Mouse (Mus musculus) cerebellum, adult 18-20 months (tissue): ENCODE measurements at regions not wholly inside any gene's neighbourhood (a gene's known extent, or its start where the extent isn't known, plus 50 kb on each side); places are given as distances from the start of the nearest gene placed in this dataset.
A peak's percentile ranks its signal among the peaks of the same experiment; 100 is the strongest.
"Not testable (repeated sequence)": the region's sequence is repeated elsewhere in the genome, so short reads cannot be mapped to it uniquely, and the experiment has no call there.

Experiments
- DNase-seq, 2 experiments: peaks; one replicate each; pipeline ENCODE4 v3.0.0; 2021

DNA sequence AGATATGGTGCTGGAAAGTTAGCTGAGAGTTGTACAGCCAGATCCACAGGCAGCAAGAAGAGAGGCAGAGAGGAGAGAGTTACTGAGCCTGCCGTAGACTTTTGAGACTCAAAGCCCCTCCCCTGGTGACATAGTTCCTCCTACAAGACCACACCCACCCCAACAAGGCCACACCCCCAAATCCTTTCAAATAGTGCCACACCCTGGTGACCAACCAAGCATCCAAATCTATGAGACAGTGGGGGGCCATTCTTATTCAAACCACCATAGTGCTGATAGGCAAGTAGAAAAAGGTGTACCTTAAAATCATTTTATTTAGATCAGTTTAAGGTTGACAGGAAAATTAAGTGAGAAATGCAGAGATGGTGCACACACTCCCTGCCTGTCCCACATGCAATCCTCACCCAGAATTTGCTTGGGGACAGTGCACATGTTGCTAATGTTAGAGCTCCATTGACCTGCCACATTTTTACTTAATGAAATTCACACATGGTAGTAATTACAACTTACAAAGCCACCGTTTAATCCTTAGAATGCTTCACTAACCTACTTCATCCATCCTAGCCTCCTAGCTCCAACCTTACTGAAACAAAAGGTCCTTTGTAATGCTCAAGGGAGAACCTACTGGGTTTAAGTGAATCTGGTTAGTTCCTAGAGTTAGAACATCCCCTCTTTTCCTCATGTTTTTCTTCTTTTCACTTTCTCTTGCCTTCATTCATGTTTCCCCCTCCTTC lies 86.5 kb downstream of the Phlda1 start:
- no peak for DNase-seq

DNA sequence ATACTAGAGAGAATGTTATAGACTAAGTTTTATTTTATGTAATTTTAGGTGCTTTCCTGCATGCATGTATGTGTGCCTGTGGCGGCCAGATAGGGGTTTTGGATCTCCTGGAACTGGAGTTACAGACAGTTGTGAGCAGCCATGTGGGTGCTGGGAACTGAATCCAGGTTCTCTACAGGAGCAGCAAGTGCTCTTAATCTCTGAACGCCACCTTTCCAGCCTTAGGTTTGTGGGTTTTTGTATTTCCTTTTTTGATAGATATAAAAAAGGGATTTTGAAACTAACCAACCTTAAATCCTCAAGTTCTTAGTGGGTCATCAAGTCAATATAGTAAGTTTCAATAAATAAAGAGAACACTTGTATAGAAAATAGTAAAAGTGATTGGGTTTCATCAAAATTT lies 87.2 kb downstream of the Phlda1 start:
- DNase-seq, result no peak

DNA sequence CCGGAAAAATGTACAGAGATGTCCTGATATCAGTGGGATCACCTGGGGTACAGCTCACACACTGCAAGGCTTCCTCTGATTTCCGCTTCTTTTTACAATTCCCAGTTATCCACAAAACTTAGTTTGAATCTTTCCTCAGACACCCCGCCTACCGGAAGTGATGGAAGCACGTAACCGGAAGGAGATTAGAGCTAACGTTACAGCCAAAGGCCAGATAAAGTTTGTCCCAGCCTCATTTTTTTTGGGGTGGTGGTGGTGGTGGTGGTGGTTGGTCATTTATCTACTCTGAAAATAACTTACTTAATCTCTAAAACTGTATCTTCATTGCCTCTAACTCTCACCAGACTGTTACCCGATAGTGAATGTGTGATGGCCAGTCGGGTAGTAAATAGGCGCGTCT lies 88.1 kb downstream of the Phlda1 start:
- DNase-seq, result no peak

DNA sequence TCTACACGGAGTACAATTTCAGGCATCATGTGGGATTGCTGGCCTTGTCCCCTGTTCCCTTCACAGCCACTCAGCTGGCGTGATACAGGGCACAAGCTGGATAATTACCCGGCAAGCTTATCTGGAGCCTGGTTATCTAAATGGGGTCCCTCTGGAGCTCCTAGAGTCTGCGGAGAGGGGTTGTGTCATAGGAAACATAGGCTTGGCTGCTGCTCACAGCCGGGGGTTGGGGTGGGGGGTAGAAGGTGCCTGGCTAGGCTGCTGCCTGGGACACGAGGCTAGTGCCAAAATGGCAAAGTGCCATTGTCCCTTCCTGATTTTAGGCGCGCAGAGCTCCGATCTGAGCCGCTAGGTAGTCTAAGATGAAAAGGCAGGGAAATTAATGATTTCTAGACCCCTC lies 88.6 kb downstream of the Phlda1 start:
- no peak for DNase-seq

DNA sequence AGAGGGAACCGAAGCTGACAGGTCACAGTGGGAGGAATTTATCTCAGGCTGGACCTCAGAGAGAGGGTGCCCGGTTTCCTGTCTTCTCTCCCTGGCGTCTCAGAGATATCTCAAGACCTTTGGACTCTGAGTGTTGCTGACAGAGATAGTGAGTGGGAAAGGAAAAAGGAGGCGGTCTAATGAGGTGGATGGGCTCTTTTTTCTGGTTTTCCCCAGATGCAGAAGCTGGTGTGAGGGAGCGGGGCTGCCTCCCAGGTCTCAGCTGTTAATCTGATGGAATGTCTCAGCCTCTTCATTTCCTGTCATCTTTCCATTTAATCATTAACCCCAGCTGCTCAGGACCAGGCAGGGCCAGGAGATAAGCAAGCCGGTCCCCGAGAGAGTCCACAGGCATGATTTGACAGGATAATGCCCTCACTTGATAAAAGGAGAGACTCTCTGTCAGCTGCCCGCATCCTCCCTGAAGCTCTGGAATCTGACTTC lies 89.5 kb downstream of the Phlda1 start:
- DNase-seq, result no peak

DNA sequence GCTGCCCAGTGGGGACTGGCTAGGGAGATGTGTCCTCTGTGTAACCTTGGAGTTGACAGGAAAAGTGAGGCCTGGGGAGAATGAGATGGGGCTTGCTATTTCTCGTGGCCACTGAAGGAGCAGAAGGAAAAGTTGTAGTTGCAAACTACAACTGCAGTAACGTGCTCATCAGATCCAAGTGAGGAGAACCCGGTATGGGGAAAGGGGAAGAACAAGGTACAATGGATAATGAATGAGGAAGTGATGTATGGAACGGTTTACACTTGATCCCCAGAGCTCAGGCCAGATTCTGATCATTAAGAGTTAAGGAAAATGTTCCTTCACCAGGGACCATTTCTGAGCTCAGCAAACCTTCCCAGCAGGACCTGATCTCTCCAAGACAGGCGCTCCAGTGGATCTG lies 92.6 kb downstream of the Phlda1 start:
- no peak for DNase-seq

DNA sequence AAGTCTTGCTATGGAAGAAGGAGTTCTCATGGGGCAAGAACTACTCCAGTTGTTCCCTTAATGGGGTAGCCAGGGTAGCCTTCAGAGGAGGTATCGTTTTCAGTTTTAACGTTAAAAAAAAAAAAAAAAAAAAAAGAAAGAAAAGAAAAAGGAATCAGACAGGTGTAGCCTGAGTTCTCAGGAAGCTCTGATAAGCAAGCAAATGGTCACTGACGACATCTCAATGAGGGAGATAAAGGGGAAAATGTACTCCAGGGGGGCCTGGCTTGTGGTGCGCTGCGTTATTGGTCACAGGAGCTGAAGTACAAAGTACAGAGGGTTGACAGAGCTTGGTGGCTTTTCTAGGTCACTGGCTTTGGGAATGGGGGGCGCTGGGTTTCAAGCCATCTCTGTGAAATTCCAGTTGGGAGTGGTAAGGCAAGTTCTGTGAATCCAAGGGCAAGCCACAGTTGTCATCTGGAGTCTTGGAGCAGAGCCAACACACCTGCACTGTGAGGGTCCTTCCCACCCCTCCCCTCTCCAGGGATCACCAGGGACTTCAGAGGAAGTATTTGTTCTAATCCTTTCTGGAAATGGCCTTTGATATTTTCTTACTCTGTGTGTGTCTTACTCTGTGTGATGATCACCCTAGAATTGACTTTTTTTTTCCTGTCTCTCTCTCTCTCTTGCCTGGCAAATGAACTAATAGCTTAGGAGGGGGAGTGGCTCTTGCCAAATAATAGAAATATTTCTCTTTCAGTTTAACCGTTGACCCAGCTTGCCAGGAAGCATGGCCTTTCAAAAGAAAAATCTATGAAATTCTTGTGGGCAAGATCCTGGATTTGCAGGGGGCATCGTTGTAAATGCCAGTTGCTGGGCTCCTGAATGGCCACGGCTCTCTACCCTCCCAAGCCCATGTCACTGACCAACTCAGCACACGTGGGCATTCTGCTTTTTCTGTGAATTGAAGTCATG lies 93.5 kb downstream of the Phlda1 start:
- no peak for DNase-seq

DNA sequence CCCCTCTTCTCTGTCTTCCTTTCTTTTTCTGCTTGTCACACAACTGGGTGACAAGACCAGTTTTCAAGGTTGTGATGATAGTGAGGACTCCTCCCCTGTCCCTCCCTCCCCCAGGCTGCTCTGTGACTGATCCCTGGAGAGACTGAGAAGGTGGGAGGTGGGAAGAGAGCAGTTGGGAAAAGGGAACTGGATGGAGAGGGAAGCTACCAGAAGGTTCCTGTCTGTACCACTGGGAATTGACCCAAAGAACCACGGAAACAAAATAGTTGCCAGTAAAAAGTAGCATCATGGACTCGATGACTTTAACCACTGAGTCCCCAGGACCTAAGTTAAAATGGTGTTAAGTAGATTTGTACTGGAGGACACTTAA lies 94.2 kb downstream of the Phlda1 start:
- no peak for DNase-seq

DNA sequence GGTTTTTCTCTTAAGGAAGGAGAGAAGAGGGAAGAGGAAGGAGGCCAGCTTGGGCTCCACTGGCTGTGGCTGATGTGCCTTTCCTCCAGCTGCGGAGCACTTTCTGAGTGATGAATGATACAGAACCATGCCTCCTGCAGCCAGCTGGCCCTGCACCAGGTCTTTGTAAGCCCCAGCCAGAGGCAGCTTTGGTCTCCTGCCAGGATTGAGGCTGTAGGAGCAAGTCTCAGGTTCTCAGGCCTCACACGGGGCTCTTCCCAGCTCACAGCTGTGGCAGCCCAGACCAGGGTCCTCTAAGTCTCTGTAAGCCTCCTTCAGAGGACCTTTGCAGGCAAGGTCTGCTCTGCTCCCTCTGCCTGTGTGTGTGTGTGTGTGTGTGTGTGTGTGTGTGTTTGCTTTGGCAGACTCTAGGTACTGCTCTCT lies 94.6 kb downstream of the Phlda1 start:
- DNase-seq, result peak; percentile 12 to 19

DNA sequence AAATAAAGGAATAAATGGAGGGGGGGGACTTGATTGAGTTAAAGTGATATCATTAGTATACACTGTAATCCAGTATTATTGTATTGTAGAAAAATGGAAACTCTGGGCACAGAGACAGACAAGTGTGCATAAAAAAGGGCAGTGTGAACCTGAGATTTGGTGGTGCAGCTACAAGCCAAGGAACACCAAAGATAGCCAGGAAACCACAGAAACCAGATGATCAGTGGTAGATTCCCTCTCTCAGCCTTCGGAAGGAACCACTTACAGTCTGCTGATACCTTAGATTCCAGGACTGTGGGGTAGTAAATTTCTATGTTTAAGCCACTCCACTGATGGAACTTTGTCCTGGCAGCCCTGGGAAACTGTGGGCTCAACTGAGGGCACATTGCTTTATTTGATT lies 97.1 kb downstream of the Phlda1 start:
- DNase-seq, result no peak

DNA sequence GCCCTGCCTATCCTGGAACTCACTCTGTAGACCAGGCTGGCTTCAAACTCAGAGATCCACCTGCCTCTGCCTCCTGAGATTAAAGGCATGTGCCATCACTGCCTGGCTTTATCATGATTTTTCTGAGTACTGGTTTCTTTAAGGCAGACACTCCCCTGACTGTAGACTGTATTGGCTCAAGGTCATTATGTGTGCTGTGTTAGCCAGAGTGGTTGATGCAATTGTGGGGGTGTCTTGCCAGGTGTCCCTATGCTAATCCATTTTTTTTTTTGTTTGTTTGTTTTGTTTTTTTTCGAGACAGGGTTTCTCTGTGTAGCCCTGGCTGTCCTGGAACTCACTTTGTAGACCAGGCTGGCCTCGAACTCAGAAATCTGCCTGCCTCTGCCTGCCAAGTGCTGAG lies 101.3 kb downstream of the Phlda1 start:
- not testable (repeated sequence) for DNase-seq

DNA sequence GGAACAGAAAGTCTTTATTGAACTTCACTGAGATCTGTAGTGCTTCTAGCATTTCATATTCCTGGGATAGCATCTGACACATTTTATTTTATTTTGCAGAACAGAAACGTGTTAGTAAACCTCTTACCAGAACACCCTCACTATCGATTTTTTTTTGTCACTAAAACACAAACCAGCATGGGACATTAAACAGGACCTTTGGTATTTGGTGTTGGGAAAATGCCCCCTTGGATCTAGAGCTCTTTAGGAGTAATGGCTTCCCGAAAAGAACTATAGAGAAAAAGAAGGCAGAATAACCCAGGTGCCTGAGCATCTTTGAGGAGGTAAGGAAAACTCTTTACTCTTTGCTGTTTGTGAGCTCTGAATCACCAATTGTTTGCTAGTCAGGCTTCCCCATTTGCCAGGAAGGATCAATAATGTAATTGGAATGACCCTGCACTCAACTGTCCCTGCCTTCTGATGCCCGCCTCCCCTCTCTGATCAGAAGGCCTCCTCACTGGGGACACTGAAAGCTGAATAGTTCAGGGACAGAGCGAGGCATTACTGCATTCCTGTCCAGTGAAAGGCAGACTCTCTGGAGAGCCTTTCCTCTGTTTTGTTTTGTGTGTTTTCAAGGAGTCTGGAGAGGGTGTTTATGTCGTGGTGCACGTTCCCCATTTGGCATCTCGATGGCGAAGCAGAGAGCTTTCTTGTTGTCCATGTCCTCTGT lies 102.5 kb downstream of the Phlda1 start:
- DNase-seq, result no peak

DNA sequence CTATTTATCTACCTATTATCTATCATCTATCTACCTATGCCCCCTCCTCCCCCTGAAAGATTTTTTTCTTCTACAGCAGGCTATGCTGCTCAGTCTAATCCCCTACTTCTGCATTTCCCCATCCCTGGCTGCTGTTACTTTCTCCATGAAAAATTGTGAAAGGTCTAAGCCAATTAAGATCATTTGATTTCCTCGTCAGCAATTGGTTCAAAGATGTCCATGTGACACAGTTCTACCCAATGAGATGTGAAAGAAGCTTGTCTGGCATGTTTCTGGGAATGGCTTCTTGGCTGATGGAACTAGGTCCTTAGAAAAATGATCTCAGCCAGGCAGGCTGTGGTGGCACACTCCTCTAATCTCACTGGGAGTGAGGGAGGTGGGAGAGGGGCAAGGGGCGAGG lies 103.8 kb downstream of the Phlda1 start:
- no peak for DNase-seq

DNA sequence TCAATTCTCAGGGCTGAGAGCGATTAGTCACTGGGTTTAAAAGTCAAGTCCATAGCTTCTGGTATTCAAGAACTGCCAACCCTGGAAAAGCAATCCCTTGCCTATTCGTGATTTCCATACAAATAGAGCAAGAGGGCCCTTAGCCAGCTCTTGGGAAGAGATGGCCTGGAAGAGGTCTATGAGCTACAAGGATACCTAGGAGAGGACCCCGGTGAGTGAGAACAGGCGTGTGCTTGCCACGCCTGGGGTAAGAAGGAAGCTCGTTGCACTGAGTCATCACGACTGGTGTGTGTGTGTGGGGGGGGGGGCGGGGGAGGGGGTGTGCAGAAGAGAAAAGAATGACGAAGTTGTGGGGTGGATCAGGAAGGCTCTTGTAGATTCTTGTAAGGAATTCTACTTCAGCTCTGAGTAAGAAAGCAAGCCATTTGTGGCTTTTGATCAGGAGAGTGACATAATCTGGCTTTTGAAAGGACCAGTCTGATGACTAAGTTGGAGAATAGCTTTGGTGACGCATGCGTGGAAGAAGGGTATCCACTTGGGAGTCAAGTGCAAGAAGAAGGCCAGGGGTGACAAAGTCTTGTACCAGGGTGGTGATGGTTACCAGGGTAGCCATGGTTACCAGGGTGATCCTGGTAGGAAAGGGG lies 113.7 kb downstream of the Phlda1 start:
- no peak for DNase-seq

DNA sequence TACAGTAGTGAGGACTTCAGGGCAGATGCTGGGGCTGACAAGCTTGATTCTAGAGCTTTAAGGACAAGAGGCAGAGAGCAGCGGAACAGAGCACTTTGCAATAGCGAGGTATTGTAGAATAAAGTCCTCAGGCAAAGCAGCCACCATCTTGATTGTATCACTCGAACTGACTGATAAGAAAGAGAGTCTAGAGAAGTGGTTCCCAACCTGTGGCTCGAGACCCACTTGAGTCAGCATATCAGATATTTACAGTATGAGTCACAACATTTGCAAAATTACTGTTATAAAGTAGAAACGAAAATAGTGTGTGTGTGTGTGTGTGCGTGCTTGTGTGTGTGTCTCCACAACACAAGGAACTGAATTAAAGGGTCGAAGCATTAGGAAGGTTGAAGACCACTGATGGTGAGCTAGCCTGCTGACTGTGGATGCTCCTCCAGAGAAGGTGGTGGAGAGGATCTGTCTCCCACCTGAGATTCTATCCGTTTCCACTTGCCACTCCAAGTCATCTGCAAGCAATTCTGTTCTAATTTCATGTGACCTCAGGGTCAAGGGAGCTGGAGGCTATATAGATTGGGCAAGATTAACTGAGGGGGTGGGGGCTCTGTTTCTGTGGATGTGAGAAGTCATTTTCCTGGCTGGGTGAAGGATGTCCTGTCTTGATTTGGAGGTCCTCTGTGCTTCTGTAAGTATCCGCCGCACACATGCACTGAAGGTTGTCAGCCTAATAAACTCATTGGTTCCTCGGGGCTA lies 115.0 kb downstream of the Phlda1 start:
- no peak for DNase-seq

DNA sequence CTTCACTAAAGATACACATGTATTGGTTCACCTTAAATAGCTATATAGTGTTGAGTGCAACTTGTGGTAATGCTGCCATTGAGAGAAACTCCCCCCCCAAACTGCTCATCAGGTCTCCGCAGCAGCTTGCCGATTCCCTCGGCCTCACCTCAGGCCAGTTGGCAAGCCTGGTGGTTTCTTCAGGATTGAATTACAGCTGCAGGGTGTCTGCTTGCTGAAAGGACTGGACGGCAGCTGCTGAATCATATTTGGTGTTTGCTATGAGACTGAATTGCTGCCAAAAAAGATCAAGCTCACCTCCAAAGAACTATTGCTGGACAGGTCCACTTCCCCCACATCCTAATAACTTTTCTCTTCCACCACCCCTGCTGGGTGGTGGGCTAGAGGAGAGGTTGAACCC lies 116.7 kb downstream of the Phlda1 start:
- no peak for DNase-seq

DNA sequence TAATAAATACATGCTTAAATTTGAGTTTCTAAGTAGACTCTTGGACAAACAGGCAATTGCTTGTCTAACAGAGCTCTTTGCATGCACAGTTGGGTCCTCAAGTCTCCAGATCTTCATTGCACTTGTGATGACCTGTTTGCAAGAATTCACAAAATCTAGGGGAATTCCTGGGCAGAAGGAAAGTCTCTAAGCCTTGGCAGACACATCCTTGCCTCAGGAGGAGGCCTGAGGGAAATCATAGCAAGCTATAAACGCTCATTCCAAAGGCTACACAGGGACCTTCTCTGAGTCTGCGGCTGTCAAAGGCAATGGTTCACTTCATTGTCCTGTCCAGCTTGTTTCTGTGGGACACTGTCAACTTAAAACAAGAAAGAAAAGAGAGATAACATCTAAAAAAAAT lies 117.9 kb downstream of the Phlda1 start:
- DNase-seq, result no peak

DNA sequence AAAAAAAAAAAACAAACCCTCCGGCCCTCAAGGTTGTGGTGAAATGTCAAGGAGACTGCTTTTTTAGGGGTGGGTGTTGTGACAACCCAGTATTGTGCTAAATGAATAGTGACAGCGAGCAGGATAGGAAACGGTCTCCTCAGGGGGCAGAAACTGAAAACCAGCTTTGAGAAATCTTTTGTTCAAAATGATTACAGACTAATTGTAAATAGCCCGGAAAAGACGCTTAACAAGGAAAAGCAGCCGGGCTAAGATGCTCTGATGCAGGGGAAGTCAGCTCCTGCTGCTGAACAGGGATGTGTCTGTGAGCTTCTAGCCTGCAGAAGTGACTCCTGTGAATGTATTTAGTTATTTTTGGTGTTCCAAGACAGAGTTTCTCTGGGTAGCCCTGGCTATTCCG lies 118.5 kb downstream of the Phlda1 start:
- no peak for DNase-seq

DNA sequence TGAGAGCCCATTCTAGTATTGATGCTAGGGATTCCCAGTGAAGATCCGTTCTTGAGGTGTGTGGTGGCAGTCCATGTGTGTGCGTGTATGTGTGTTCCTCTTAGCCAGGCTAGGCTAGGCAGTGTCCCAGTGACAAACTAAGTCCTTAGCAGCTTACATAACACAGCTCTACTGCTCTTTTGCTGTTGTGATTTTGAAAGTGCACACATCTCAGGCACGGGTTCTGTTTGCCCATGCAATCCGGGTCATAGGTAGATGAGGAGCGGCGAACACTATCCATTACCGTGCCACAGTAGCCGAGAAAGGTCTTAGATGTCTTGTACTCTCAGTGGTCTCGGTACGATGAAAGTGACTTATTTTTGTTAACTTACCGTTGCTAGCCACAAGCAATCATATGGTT lies 119.5 kb downstream of the Phlda1 start:
- no peak for DNase-seq

DNA sequence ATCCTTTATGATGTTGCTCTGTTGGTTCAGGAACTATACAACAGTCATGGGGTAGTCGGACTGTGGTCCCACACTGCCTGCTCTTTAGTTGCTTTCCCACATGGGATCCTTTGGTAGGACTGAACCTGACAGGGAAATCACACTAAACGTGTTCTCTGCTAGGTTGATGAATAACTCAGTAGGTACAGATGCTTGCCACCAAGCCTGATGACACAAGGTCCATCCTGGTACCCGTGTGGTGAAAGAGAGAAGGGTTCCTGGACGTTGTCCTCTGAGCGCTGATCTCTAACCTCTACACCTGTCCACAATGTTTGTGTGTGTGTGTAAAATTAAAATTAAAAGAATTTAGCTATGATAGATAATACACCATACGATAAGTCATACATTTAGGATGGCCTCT lies 119.9 kb downstream of the Phlda1 start:
- no peak for DNase-seq

DNA sequence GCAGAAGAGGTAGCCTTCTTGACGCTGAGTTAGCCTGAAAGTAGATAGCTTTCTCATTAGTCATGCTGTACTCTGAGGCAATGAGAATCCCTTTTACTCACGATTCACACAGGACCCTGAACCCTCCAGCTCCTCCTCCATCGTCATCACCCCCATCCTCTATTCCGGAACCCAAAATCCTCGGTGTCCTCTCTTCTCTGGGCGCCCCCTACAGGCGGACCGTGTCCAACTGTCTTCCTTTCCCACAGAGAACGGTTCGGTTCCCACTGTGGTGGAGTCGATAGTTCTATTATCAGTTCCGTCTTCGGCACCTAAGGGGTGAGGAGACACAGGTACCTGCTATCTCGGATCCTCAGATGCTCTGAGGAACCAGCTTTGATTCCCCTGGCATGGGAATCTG lies 130.2 kb downstream of the Phlda1 start:
- DNase-seq, result peak; percentile 16

DNA sequence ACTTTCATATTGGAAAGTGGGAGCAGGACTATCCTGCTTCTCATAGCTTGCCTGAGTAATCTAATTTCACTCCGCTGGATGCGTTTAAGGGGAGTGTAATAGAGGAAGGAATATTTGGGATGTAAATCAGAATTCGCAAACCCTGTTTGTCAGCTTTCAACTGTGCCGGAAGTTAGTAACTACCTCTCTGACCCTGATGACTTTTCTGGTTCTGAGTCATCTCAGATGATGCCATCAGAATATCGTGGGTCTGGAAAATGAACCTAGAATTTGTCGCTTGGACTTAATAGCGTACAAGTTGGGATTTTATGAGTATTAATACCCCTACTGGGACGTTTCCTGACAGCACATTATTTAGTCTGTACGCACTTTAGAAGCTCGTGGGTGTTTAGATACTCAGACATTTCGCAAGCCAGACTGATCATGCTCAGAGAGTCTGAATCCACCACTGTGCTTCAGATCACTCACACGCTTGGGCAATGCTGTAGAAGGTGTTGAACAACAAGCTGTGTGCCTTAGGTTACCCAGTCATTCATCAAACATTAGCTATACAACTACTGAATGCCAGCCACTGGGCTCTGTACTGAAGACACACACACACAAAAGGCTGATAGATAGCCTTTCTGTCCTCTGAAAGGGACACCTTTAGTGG lies 131.1 kb downstream of the Phlda1 start:
- no peak for DNase-seq
